Mouse (Mus musculus) olfactory bulb, adult 2 months (tissue): ENCODE results near the gene Grik3.

Experiments
- CTCF ChIP-seq: fragments of 200-500 bp; IDR thresholded peaks from 2 replicates; pipeline ENCODE4 v1.5.1; 2012; ENCODE audit warnings: low read depth, mild to moderate bottlenecking, low read length, moderate library complexity; ENCODE audit not compliant: insufficient read depth
- POLR2A ChIP-seq: fragments of 200-500 bp; IDR thresholded peaks from 2 replicates; pipeline ENCODE4 v1.6.1; 2012; ENCODE audit warnings: mild to moderate bottlenecking, low read depth, low read length, moderate library complexity; ENCODE audit not compliant: insufficient read depth

GRCm38 (mm10) chr4:125705746-125706145 is 215.2 kb downstream of the Grik3 start:
- no peak for TF ChIP-seq CTCF
- no peak for TF ChIP-seq POLR2A
